Mouse (Mus musculus) myocyte (in vitro differentiated cells): ENCODE results near the gene Lin7b.
A peak's percentile ranks its signal among the peaks of the same experiment; 100 is the strongest.

Experiments used
- CEBPB ChIP-seq: IDR thresholded peaks from 2 replicates; pipeline ENCODE4 v1.6.1; 2011; ENCODE audit warnings: mild to moderate bottlenecking, moderate library complexity; ENCODE audit not compliant: poor library complexity, insufficient read depth, severe bottlenecking
- E2F4 ChIP-seq: IDR thresholded peaks from one replicate; pipeline ENCODE4 v1.6.1; 2011; ENCODE audit warnings: mild to moderate bottlenecking, control low read depth, moderate library complexity; ENCODE audit not compliant: insufficient read depth
- MAX ChIP-seq: IDR thresholded peaks from one replicate; pipeline ENCODE4 v1.6.1; 2011; ENCODE audit warnings: low read depth, mild to moderate bottlenecking, control low read depth
- MYOD1 ChIP-seq, 3 experiments: IDR thresholded peaks; one replicate each; pipeline ENCODE4 v1.6.1; 2011; ENCODE audit warnings: control low read depth in 2 of 3, low read depth in 2 of 3, mild to moderate bottlenecking in 2 of 3, moderate library complexity in 1 of 3; ENCODE audit not compliant: insufficient read length in 2 of 3, control insufficient read depth in 1 of 3
- MYOG ChIP-seq, 3 experiments: IDR thresholded peaks; one replicate each; pipeline ENCODE4 v1.6.1; 2011; ENCODE audit warnings: control low read depth in 2 of 3, low read depth in 2 of 3, mild to moderate bottlenecking in 2 of 3; ENCODE audit not compliant: insufficient read length in 2 of 3, control insufficient read depth in 1 of 3, insufficient read depth in 1 of 3
- POLR2A ChIP-seq: IDR thresholded peaks from one replicate; pipeline ENCODE4 v1.6.1; 2011; ENCODE audit warnings: low read depth, mild to moderate bottlenecking, control low read depth, moderate library complexity; ENCODE audit not compliant: insufficient read length
- POLR2AphosphoS2 ChIP-seq: IDR thresholded peaks from one replicate; pipeline ENCODE4 v1.6.1; 2011; ENCODE audit warnings: low read depth, control low read depth; ENCODE audit not compliant: insufficient read length
- SRF ChIP-seq: IDR thresholded peaks from one replicate; pipeline ENCODE4 v1.6.1; 2011; ENCODE audit warnings: low read depth; ENCODE audit not compliant: control insufficient read depth, insufficient read length
- TCF12 ChIP-seq: IDR thresholded peaks from one replicate; pipeline ENCODE4 v1.6.1; 2011; ENCODE audit warnings: mild to moderate bottlenecking, control low read depth; ENCODE audit not compliant: poor library complexity, insufficient read depth, severe bottlenecking
- TCF3 ChIP-seq: IDR thresholded peaks from one replicate; pipeline ENCODE4 v1.6.1; 2011; ENCODE audit warnings: low read depth, control low read depth; ENCODE audit not compliant: insufficient read length
- USF1 ChIP-seq: IDR thresholded peaks from one replicate; pipeline ENCODE4 v1.6.1; 2011; ENCODE audit warnings: low read depth, mild to moderate bottlenecking, control low read depth, moderate library complexity

DNA sequence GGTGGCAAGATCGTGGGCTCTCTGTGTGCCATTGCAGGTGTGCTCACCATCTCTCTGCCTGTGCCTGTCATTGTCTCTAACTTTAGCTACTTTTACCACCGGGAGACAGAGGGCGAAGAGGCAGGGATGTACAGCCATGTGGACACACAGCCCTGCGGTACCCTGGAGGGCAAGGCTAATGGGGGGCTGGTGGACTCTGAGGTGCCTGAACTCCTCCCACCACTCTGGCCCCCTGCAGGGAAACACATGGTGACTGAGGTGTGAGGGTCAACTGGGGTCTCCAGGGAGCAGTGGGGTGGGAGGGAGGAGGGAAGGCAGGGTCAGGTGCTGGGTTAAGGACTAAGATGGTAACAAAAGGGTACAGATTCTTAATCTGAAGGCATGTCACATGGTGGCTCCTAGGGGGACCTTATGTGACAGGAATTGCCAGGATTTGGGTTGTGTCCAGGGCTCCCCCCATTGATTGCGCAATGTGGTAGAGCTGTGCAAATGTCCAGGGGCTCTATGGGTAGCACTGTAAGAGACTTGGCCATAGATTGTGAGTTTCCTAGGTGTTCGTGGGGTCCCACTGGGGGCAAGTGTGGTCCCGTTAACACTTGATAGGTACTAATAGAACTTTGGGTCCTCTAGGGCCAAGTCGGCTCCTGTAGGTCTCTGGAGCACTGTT, 39.2 kb upstream of the Lin7b start:
- TF ChIP-seq POLR2A (no peak), TCF12 (no peak), SRF (no peak), MYOD1 (IDR thresholded peaks at IDR 0.05; ENCODE audit: control insufficient read depth in 1 of 3, insufficient read length in 2 of 3, low read depth in 2 of 3) (no peak), TCF3 (no peak), USF1 (no peak), MAX (no peak), POLR2AphosphoS2 (no peak), E2F4 (no peak), MYOG (IDR thresholded peaks at IDR 0.05; ENCODE audit: control insufficient read depth in 1 of 3, insufficient read depth in 1 of 3, insufficient read length in 2 of 3, low read depth in 2 of 3) (no peak), CEBPB (peak; percentile 77)
